Mouse (Mus musculus) lung, postnatal 0 days (tissue): ENCODE measurements around the gene Tango2.

Experiments
- CTCF ChIP-seq: IDR thresholded peaks from 2 replicates; pipeline ENCODE4 v1.5.1; 2016; ENCODE audit warnings: antibody characterized with exemption, mild to moderate bottlenecking
- EP300 ChIP-seq: IDR thresholded peaks from 2 replicates; pipeline ENCODE4 v1.6.1; 2016; ENCODE audit warnings: antibody characterized with exemption, mild to moderate bottlenecking, control low read depth

DNA sequence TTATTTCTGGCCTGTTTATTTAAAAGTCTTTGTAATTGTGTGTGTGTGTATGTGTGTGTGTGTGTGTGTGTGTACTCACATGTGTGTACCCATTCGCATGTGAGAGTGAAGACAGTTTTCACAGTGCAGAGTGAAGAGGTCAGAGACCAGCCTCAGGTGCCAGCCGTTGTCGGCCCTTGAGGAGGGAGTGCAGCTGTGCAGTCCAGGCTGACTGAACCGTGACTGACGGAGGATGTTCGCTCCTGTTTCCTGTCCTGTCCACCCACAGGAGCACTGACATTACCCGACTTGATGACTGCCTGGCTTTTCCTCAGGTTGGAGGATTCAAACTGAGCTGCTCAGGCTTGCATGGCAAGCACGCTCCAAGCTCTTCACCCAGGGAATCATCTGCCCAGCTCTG lies 15.0 kb upstream of the Tango2 start:
- TF ChIP-seq CTCF (no peak), EP300 (no peak)
